Mouse (Mus musculus): ENCODE measurements at regions not wholly inside any gene's neighbourhood (a gene's known extent, or its start where the extent isn't known, plus 50 kb on each side); places are given as distances from the start of the nearest gene placed in this dataset.

- ATAC-seq (ENCODE audit: insufficient read depth, low FRiP score) = no peak
- no peak overlapping the region for H3K4me3 ChIP-seq (replicated peaks; ENCODE audit: low read length)
- H3K9ac ChIP-seq (ENCODE audit: low read length) = no peak overlapping the region
- no peak overlapping the region for H3K4me2 ChIP-seq (ENCODE audit: low read depth, low read length)
- H3K36me3 ChIP-seq (ENCODE audit: control insufficient read depth, insufficient read depth, low read length) = no peaks in the 10 kb centered on the region
- no peaks in the 10 kb centered on the region for H3K9me3 ChIP-seq (replicated peaks; ENCODE audit: control insufficient read depth, low read length)
- no peaks in the 10 kb centered on the region for H3K4me1 ChIP-seq (ENCODE audit: control insufficient read depth, insufficient read depth, low read length)
- H3K27me3 ChIP-seq (ENCODE audit: control insufficient read depth, insufficient read depth, low read length) = no peaks in the 10 kb centered on the region
- WGBS = 48% methylated on average over 1 of the region's 1 CpGs
- no peak overlapping the region for H3K27ac ChIP-seq (ENCODE audit: low read length)
Measured at GRCm38 (mm10) chr9:46891829-46892228, 106.7 kb upstream of the Gm4791 start.

GRCm38 (mm10) chr9:46889933-46890662 lies 108.4 kb upstream of the Gm4791 start:
- H3K4me2 ChIP-seq (ENCODE audit: low read depth, low read length) = no peak overlapping the region
- ATAC-seq (ENCODE audit: insufficient read depth, low FRiP score) = no peak
- no peak overlapping the region for H3K9ac ChIP-seq (ENCODE audit: low read length)
- no peak overlapping the region for H3K27ac ChIP-seq (ENCODE audit: low read length)
- H3K4me1 ChIP-seq (ENCODE audit: control insufficient read depth, insufficient read depth, low read length) = no peaks in the 10 kb centered on the region
- H3K4me3 ChIP-seq (replicated peaks; ENCODE audit: low read length) = no peak overlapping the region
- 78% methylated on average over 4 of the region's 4 CpGs for WGBS
- H3K36me3 ChIP-seq (ENCODE audit: control insufficient read depth, insufficient read depth, low read length) = no peaks in the 10 kb centered on the region
- no peaks in the 10 kb centered on the region for H3K27me3 ChIP-seq (ENCODE audit: control insufficient read depth, insufficient read depth, low read length)
- H3K9me3 ChIP-seq (replicated peaks; ENCODE audit: control insufficient read depth, low read length) = no peaks in the 10 kb centered on the region

DNA sequence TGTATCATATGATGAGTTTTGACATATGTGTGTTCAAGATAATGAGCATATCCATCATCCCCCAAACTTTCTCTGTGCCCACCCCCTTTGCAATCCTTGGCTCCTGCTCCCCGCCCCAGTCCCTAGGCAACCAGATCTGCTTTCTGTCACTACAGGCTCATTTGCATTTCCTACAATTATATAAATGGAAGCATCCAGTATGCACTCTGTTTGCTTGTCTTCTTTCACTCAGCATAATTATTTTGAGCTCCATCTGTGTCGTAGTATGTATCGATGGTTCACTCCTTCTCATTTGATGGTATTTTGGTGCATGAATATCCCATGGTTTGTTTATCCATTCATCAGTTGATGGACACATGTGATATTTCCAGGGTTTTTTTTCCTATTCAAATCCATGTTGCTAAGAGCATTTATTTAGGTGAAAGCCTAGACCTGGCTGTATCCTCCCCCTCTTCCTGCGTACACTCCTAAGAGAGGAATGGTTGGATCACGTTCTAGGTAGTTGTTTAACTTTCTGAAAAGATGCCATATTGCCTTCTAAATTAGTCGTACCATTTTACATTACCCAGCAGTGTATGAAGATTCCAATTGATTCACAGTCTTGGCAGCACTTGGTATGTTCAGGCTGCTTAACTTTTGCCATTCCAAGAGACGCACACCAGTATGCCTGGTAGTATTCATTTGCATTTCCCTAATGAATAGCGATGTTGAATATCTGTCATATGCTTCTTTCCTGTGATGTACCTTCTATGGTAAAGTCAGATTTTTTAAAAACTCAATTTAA lies 127.1 kb upstream of the Gm4791 start:
- H3K27ac ChIP-seq (ENCODE audit: low read length) = no peak overlapping the region
- no peaks in the 10 kb centered on the region for H3K9me3 ChIP-seq (replicated peaks; ENCODE audit: control insufficient read depth, low read length)
- H3K4me2 ChIP-seq (ENCODE audit: low read depth, low read length) = no peak overlapping the region
- 81% methylated on average over 8 of the region's 8 CpGs for WGBS
- H3K4me3 ChIP-seq (replicated peaks; ENCODE audit: low read length) = no peak overlapping the region
- H3K9ac ChIP-seq (ENCODE audit: low read length) = no peak overlapping the region
- no peaks in the 10 kb centered on the region for H3K36me3 ChIP-seq (ENCODE audit: control insufficient read depth, insufficient read depth, low read length)
- ATAC-seq (ENCODE audit: insufficient read depth, low FRiP score) = no peak
- H3K4me1 ChIP-seq (ENCODE audit: control insufficient read depth, insufficient read depth, low read length) = no peaks in the 10 kb centered on the region
- no peaks in the 10 kb centered on the region for H3K27me3 ChIP-seq (ENCODE audit: control insufficient read depth, insufficient read depth, low read length)

DNA sequence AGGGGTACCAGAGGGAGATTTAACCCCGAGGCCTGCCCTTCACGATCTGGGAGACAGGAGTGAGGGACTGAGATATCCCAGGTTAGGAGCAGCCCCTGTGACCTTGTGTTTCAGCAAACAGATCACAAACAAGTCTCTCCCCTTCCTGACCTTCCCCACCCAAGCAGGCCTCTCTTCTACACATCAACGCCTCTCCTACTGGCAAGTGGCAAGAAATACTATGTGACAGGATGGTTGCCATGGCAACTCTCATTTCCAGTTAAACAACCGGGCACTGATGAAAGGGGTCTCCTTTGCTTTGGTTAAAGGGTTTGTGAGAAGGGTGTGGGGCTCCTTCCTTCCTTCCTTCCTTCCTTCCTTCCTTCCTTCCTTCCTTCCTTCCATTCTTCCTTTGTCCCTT lies 134.6 kb upstream of the Gm4791 start:
- H3K4me3 ChIP-seq (replicated peaks; ENCODE audit: low read length) = no peak overlapping the region
- H3K9ac ChIP-seq (ENCODE audit: low read length) = no peak overlapping the region
- no peaks in the 10 kb centered on the region for H3K4me1 ChIP-seq (ENCODE audit: control insufficient read depth, insufficient read depth, low read length)
- H3K36me3 ChIP-seq (ENCODE audit: control insufficient read depth, insufficient read depth, low read length) = no peaks in the 10 kb centered on the region
- 28% methylated on average over 4 of the region's 4 CpGs for WGBS
- ATAC-seq (ENCODE audit: insufficient read depth, low FRiP score) = no peak
- no peak overlapping the region for H3K27ac ChIP-seq (ENCODE audit: low read length)
- H3K4me2 ChIP-seq (ENCODE audit: low read depth, low read length) = no peak overlapping the region
- H3K9me3 ChIP-seq (replicated peaks; ENCODE audit: control insufficient read depth, low read length) = no peaks in the 10 kb centered on the region; the same call in 1 of the 2 replicates
- H3K27me3 ChIP-seq (ENCODE audit: control insufficient read depth, insufficient read depth, low read length) = no peaks in the 10 kb centered on the region

DNA sequence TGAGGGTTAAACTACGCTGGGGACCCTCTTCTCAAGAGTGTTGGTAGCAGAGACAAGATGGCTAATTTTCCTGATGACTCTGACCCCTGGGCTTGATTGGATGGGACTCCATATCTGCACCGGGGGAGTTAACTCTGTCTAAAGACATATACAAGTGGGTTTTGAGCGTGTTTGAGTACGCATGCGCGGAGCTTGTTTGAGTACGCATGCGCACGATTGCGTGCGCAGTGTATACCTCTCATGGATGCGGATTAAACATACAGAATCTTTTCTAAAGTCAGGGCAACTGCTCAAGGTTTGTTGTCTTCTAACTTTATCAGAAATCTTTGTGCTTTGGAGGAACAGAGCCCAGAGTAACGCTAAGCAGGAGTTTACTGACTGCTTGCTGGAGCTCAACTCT lies 146.8 kb upstream of the Gm4791 start:
- no peaks in the 10 kb centered on the region for H3K9me3 ChIP-seq (replicated peaks; ENCODE audit: control insufficient read depth, low read length)
- no peaks in the 10 kb centered on the region for H3K27me3 ChIP-seq (ENCODE audit: control insufficient read depth, insufficient read depth, low read length)
- no peaks in the 10 kb centered on the region for H3K4me1 ChIP-seq (ENCODE audit: control insufficient read depth, insufficient read depth, low read length)
- ATAC-seq (ENCODE audit: insufficient read depth, low FRiP score) = no peak
- H3K4me2 ChIP-seq (ENCODE audit: low read depth, low read length) = no peak overlapping the region
- H3K27ac ChIP-seq (ENCODE audit: low read length) = no peak overlapping the region
- H3K4me3 ChIP-seq (replicated peaks; ENCODE audit: low read length) = no peak overlapping the region
- 93% methylated on average over 13 of the region's 13 CpGs for WGBS
- no peaks in the 10 kb centered on the region for H3K36me3 ChIP-seq (ENCODE audit: control insufficient read depth, insufficient read depth, low read length)
- H3K9ac ChIP-seq (ENCODE audit: low read length) = no peak overlapping the region

DNA sequence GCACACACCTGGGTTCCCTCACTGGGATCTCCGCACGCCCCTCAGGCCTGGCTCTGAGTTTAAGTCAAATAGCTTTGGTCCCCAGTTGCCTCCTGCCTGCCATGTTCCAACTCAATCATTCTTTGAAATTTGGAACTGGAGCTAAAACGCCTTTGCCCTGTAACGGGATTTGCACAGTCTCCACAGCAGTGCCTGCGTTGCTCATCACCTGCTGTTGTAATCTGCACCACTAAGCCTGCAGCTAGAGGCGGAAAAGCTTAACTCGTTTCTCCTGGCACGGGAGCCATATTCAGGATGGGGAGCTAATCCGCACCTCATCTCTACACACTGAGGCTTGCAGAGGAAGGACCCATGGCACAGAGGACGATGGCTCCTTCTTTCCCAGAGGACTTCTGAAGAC lies 147.2 kb upstream of the Gm4791 start:
- H3K27ac ChIP-seq (ENCODE audit: low read length) = no peak overlapping the region
- H3K4me1 ChIP-seq (ENCODE audit: control insufficient read depth, insufficient read depth, low read length) = no peaks in the 10 kb centered on the region
- WGBS = 79% methylated on average over 10 of the region's 10 CpGs
- H3K9ac ChIP-seq (ENCODE audit: low read length) = no peak overlapping the region
- no peak for ATAC-seq (ENCODE audit: insufficient read depth, low FRiP score)
- H3K9me3 ChIP-seq (replicated peaks; ENCODE audit: control insufficient read depth, low read length) = no peaks in the 10 kb centered on the region
- no peaks in the 10 kb centered on the region for H3K36me3 ChIP-seq (ENCODE audit: control insufficient read depth, insufficient read depth, low read length)
- H3K4me3 ChIP-seq (replicated peaks; ENCODE audit: low read length) = no peak overlapping the region
- H3K27me3 ChIP-seq (ENCODE audit: control insufficient read depth, insufficient read depth, low read length) = no peaks in the 10 kb centered on the region
- no peak overlapping the region for H3K4me2 ChIP-seq (ENCODE audit: low read depth, low read length)

GRCm38 (mm10) chr9:46845276-46845675 lies 153.3 kb upstream of the Gm4791 start:
- ATAC-seq (ENCODE audit: insufficient read depth, low FRiP score) = no peak
- H3K9me3 ChIP-seq (replicated peaks; ENCODE audit: control insufficient read depth, low read length) = no peaks in the 10 kb centered on the region
- no peak overlapping the region for H3K27ac ChIP-seq (ENCODE audit: low read length)
- H3K36me3 ChIP-seq (ENCODE audit: control insufficient read depth, insufficient read depth, low read length) = no peaks in the 10 kb centered on the region
- H3K4me3 ChIP-seq (replicated peaks; ENCODE audit: low read length) = no peak overlapping the region
- H3K9ac ChIP-seq (ENCODE audit: low read length) = no peak overlapping the region
- no peaks in the 10 kb centered on the region for H3K4me1 ChIP-seq (ENCODE audit: control insufficient read depth, insufficient read depth, low read length)
- no peak overlapping the region for H3K4me2 ChIP-seq (ENCODE audit: low read depth, low read length)
- H3K27me3 ChIP-seq (ENCODE audit: control insufficient read depth, insufficient read depth, low read length) = no peaks in the 10 kb centered on the region
- 58% methylated on average over 3 of the region's 3 CpGs for WGBS

DNA sequence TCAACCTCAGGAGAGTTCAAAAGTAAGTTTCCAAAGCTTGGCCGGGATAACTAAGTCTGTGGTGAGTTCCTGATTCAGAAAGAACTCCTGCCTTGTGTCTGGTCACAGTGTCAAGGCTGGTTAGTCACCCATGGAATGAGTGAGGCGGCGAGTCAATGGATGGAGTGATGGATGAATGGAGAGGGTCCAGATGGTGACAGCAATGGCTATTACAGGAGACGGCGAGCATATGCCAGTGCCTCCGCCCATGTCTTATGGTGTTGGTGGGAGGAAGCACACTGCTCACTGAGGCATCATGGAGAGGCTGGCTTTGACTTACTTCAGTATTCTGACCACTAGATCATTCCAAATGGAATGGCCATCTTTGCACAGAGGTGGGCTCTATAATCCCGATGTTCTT lies 154.8 kb upstream of the Gm4791 start:
- H3K27ac ChIP-seq (ENCODE audit: low read length) = no peak overlapping the region

GRCm38 (mm10) chr9:46841571-46841970 lies 157.0 kb upstream of the Gm4791 start:
- ATAC-seq (ENCODE audit: insufficient read depth, low FRiP score) = no peak
- 75% methylated on average over 6 of the region's 6 CpGs for WGBS
- Histone ChIP-seq H3K27ac (ENCODE audit: low read length) (no peak overlapping the region), H3K4me3 (replicated peaks; ENCODE audit: low read length) (no peak overlapping the region), H3K9ac (ENCODE audit: low read length) (no peak overlapping the region), H3K4me2 (ENCODE audit: low read depth, low read length) (no peak overlapping the region), H3K4me1 (ENCODE audit: control insufficient read depth, insufficient read depth, low read length) (no peaks in the 10 kb centered on the region), H3K27me3 (ENCODE audit: control insufficient read depth, insufficient read depth, low read length) (no peaks in the 10 kb centered on the region), H3K9me3 (replicated peaks; ENCODE audit: control insufficient read depth, low read length) (no peaks in the 10 kb centered on the region), H3K36me3 (ENCODE audit: control insufficient read depth, insufficient read depth, low read length) (no peaks in the 10 kb centered on the region)

More for the DNA sequence above, 154.8 kb upstream of the Gm4791 start:
- 89% methylated on average over 7 of the region's 7 CpGs for WGBS
- Histone ChIP-seq H3K9me3 (replicated peaks; ENCODE audit: control insufficient read depth, low read length) (no peaks in the 10 kb centered on the region), H3K27me3 (ENCODE audit: control insufficient read depth, insufficient read depth, low read length) (no peaks in the 10 kb centered on the region), H3K4me1 (ENCODE audit: control insufficient read depth, insufficient read depth, low read length) (no peaks in the 10 kb centered on the region), H3K4me2 (ENCODE audit: low read depth, low read length) (no peak overlapping the region), H3K9ac (ENCODE audit: low read length) (no peak overlapping the region), H3K36me3 (ENCODE audit: control insufficient read depth, insufficient read depth, low read length) (no peaks in the 10 kb centered on the region), H3K4me3 (replicated peaks; ENCODE audit: low read length) (no peak overlapping the region)
- no peak for ATAC-seq (ENCODE audit: insufficient read depth, low FRiP score)
